Mouse (Mus musculus) hindbrain, postnatal 0 days (tissue): ENCODE results near the gene Ddx23. TPM values are rescaled to one million over a fixed set of nuclear protein-coding genes. Genes with fewer than 3 reads are reported as not detected.
A peak's percentile ranks its signal among the peaks of the same experiment; 100 is the strongest.

Experiments used
- ATAC-seq: fragments of 200-750 bp; cut with Nextera tagmentation; 2 replicates; pipeline ENCODE4 v1.8.0; 2017; ENCODE audit warnings: mild to moderate bottlenecking, moderate TSS enrichment, moderate library complexity
- DNase-seq: peaks from one replicate; pipeline ENCODE4 v3.0.0-alpha.2; 2015; ENCODE audit warnings: low spot score
- H3K27ac ChIP-seq: fragments of 300-500 bp; sonication (generic); 2 replicates; pipeline ENCODE4 v1.5.1; 2014; ENCODE audit warnings: mild to moderate bottlenecking
- H3K27me3 ChIP-seq: fragments of 300-500 bp; sonication (generic); 2 replicates; pipeline ENCODE4 v1.6.1; 2014; ENCODE audit warnings: low read length, mixed read lengths; ENCODE audit not compliant: insufficient read depth
- H3K36me3 ChIP-seq: fragments of 300-500 bp; sonication (generic); 2 replicates; pipeline ENCODE4 v1.6.1; 2014; ENCODE audit warnings: low read length, mixed read lengths; ENCODE audit not compliant: insufficient read depth
- H3K4me1 ChIP-seq: fragments of 300-500 bp; sonication (generic); 2 replicates; pipeline ENCODE4 v1.6.1; 2014; ENCODE audit warnings: antibody characterized with exemption, low read length, mixed read lengths; ENCODE audit not compliant: insufficient read depth
- H3K4me2 ChIP-seq: fragments of 300-500 bp; sonication (generic); 2 replicates; pipeline ENCODE4 v1.6.1; 2014; ENCODE audit warnings: low read depth, mild to moderate bottlenecking, low read length, moderate library complexity, mixed read lengths
- H3K4me3 ChIP-seq: fragments of 300-500 bp; sonication (generic); 2 replicates; pipeline ENCODE4 v1.5.1; 2014; ENCODE audit warnings: low read length
- H3K9ac ChIP-seq: fragments of 300-500 bp; sonication (generic); replicated peaks from 2 replicates; pipeline ENCODE4 v1.6.1; 2014; ENCODE audit warnings: mild to moderate bottlenecking, low read length, moderate library complexity, mixed read lengths
- H3K9me3 ChIP-seq: fragments of 300-500 bp; sonication (generic); 2 replicates; pipeline ENCODE4 v1.6.1; 2016; ENCODE audit warnings: low read length, mixed read lengths
- CTCF ChIP-seq: IDR thresholded peaks from 2 replicates; pipeline ENCODE4 v1.5.1; 2016; ENCODE audit warnings: antibody characterized with exemption, control low read depth, low read depth
- WGBS: fragments of 180-500 bp; shearing (Covaris S2); extraction: QIAGEN DNeasy Blood & Tissue Kit; methylation state at CpG from one replicate; pipeline ENCODE4 v1.1.7; 2014; 5-methylcytosine and 5-hydroxymethylcytosine counted together
- polyA plus RNA-seq: library from polyadenylated mRNA; unstranded; fragments of >200 nt; fragmentation: Nextera tagmentation; extraction: Ambion mirVana; gene quantifications from 2 replicates; pipeline ENCODE4 v1.2.1, GENCODE M21; 2015
- total RNA-seq: library from RNA; depleted of rRNA; stranded (reverse); fragments of >200 nt; gene quantifications from 2 replicates; pipeline ENCODE4 v1.2.3, GENCODE M21; 2014

Ddx23 gene
- total and polyA plus RNA-seq, 2 experiments from 2014 or later, result 20.1 to 52.9 TPM

GRCm38 (mm10) chr15:98656982-98657751 lies 5.5 kb downstream of the Ddx23 start:
- WGBS, result 84% methylated on average over 15 of the region's 15 CpGs

DNA sequence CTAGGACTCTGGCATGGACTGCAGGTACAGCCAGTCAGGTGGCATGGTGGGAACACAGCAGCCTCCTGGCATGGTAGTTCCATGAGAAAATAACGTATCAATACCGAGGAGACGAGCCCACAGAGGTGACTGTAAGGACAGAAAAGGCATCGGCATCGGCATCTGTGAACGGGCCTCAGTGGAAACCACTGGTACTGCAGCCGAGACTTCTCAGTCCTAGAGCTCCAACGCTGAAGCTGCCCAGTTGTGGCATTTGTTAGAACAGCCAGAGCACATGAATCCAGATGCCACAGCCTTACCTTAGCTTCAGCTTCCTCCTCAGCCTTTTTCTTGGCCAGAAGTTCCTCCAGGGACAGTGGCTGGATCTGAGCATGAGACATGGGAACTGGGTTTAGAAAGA lies 10.5 kb downstream of the Ddx23 start:
- Histone ChIP-seq H3K4me2 (no peak overlapping the region), H3K4me1 (no peaks in the 10 kb centered on the region), H3K27ac (no peak overlapping the region), H3K36me3 (peaks cover 84% of the 10 kb centered on the region), H3K27me3 (no peaks in the 10 kb centered on the region), H3K9ac (no peak overlapping the region), H3K9me3 (no peaks in the 10 kb centered on the region), H3K4me3 (no peak overlapping the region)
- no peak for TF ChIP-seq CTCF
- ATAC-seq (no peak), DNase-seq (no peak)
- 94% methylated on average over 8 of the region's 8 CpGs for WGBS

More at GRCm38 (mm10) chr15:98656982-98657751, 5.5 kb downstream of the Ddx23 start:
- no peak for ATAC-seq
- Histone ChIP-seq H3K36me3 (peaks cover 51% of the 10 kb centered on the region), H3K4me2 (no peak overlapping the region), H3K27ac (no peak overlapping the region), H3K4me3 (no peak overlapping the region), H3K4me1 (no peaks in the 10 kb centered on the region), H3K9ac (no peak overlapping the region), H3K27me3 (no peaks in the 10 kb centered on the region), H3K9me3 (no peaks in the 10 kb centered on the region)
- DNase-seq, result no peak
- peak; percentile 16; the same call in 1 of the 2 replicates for TF ChIP-seq CTCF

GRCm38 (mm10) chr15:98651431-98651830 lies 11.3 kb downstream of the Ddx23 start:
- ATAC-seq (no peak), DNase-seq (no peak)
- no peak overlapping the region for H3K9ac ChIP-seq
- WGBS, result 87% methylated on average over 15 of the region's 15 CpGs
- peaks cover 85% of the 10 kb centered on the region for H3K36me3 ChIP-seq
- TF ChIP-seq CTCF, result no peak
- no peaks in the 10 kb centered on the region for H3K4me1 ChIP-seq
- H3K27ac ChIP-seq, result no peak overlapping the region
- no peaks in the 10 kb centered on the region for H3K9me3 ChIP-seq
- no peak overlapping the region for H3K4me3 ChIP-seq
- H3K4me2 ChIP-seq, result no peak overlapping the region
- no peaks in the 10 kb centered on the region for H3K27me3 ChIP-seq

DNA sequence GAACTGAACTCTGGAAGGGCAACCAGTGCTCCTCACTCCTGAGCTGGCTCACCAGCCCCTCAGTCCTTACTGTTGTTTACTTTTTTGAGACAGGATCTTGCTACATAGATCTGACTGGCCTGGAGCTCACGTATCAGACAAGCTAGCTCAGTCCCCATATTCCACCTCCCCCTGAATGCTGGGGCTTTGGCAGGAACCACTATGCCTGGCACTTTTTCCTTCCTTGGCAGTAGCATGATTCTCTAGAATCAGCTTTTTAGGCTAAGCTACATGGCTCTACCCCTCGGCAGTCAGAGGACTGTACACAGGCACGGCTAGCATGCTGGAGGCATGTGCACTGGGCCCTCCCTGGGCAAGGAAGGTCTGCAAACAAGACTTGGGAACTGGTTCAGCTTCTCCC lies 14.6 kb downstream of the Ddx23 start:
- DNase-seq (no peak), ATAC-seq (no peak)
- Histone ChIP-seq H3K27me3 (no peaks in the 10 kb centered on the region), H3K36me3 (peaks cover 85% of the 10 kb centered on the region), H3K9me3 (no peaks in the 10 kb centered on the region), H3K27ac (no peak overlapping the region), H3K9ac (no peak overlapping the region), H3K4me3 (no peak overlapping the region), H3K4me2 (no peak overlapping the region), H3K4me1 (no peaks in the 10 kb centered on the region)
- WGBS, result 81% methylated on average over 3 of the region's 3 CpGs
- no peak for TF ChIP-seq CTCF

GRCm38 (mm10) chr15:98647308-98647707 lies 15.4 kb downstream of the Ddx23 start:
- Histone ChIP-seq H3K4me3 (no peak overlapping the region), H3K27me3 (no peaks in the 10 kb centered on the region), H3K27ac (no peak overlapping the region), H3K36me3 (peaks cover 85% of the 10 kb centered on the region), H3K4me2 (no peak overlapping the region), H3K9me3 (no peaks in the 10 kb centered on the region), H3K4me1 (no peaks in the 10 kb centered on the region), H3K9ac (no peak overlapping the region)
- 82% methylated on average over 10 of the region's 10 CpGs for WGBS
- TF ChIP-seq CTCF, result no peak
- ATAC-seq, result no peak
- DNase-seq, result no peak

DNA sequence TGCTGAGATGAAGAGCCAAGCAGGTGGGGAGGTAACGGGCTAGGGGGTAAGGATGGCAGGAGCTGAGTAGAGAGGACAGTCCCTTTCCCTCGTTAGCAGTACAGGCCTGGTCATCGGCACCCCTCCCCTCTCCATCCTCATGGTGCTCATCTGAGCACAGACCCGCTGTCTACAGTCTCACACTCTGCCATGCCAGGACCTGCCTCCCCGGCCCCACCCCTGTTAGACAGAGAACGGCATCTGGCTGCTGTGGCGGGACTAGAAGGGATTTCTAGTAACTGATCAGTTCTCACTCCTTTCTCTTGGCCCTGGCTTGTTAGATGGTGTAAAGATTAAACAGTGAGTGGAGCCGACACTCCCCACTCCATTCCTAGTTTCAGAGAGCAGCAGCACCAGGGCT lies 16.0 kb downstream of the Ddx23 start:
- ATAC-seq (no peak), DNase-seq (no peak)
- no peaks in the 10 kb centered on the region for H3K27me3 ChIP-seq
- TF ChIP-seq CTCF, result no peak
- H3K9me3 ChIP-seq, result no peaks in the 10 kb centered on the region
- no peak overlapping the region for H3K4me2 ChIP-seq
- peaks cover 85% of the 10 kb centered on the region for H3K36me3 ChIP-seq
- 85% methylated on average over 7 of the region's 8 CpGs for WGBS
- H3K4me3 ChIP-seq, result no peak overlapping the region
- H3K9ac ChIP-seq, result no peak overlapping the region
- H3K27ac ChIP-seq, result no peak overlapping the region
- no peaks in the 10 kb centered on the region for H3K4me1 ChIP-seq
